Mouse (Mus musculus): ENCODE measurements around the gene Pvalb. TPM values are rescaled to one million over a fixed set of nuclear protein-coding genes. Genes with fewer than 3 reads are reported as not detected.

Gene Pvalb
- polyA plus RNA-seq, 1 experiment from 2014 or later, result 0.50 TPM

- H3K4me1 ChIP-seq (ENCODE audit: control insufficient read depth, insufficient read depth, low read length), result peaks cover 10% of the 10 kb centered on the region; the same call in 1 of the 2 replicates
- WGBS (ENCODE audit: insufficient replicate concordance), result 27% methylated on average over 26 of the region's 26 CpGs
- H3K36me3 ChIP-seq (ENCODE audit: control insufficient read depth, insufficient read depth, low read length), result no peaks in the 10 kb centered on the region
- no peaks in the 10 kb centered on the region for H3K9me3 ChIP-seq (replicated peaks; ENCODE audit: control insufficient read depth, low read length)
- H3K27me3 ChIP-seq (ENCODE audit: control insufficient read depth, insufficient read depth, low read length), result no peaks in the 10 kb centered on the region
- peak overlapping the region; percentile 96 for H3K4me2 ChIP-seq
- ATAC-seq (replicated peaks; ENCODE audit: insufficient number of reproducible peaks, low FRiP score, low TSS enrichment), result no peak
- H3K4me3 ChIP-seq (ENCODE audit: low read depth, low read length), result peak overlapping the region; percentile 70
- H3K27ac ChIP-seq (ENCODE audit: low read depth, low read length), result no peak overlapping the region
- peak overlapping the region; percentile 77 for H3K9ac ChIP-seq (ENCODE audit: low read depth, low read length)
Observed at GRCm38 (mm10) chr15:78172899-78173817, 33.0 kb downstream of the Pvalb start.

DNA sequence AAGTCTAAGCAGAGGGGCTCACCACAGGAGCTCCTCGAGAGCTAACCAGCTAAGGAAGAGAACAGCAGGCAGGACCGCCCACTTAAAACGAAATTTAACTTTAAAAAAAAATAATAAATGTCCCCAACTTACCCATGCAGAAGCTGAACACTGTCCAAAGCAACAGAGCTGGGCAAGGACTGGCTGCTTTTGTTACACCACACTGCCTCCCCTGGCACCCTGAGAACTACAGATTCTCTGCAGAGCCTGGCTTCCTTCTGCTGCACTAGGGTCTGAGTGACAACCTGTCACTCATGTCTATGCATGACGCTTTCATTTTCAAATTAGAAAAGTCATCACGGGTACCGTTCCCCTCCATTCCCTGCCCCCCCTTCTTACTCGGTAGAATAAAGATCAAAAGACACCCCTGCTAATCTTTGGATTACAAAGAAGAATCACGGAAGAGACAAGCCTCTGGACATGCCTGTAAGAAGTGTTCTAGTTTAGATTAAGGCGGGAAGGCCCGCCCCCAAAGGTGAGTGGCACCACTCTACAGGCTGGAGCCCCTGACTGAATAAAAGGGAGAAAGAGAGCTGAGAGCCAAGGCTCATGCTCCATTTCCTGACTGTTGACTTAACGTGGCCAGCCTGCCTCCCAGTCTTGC lies 33.8 kb downstream of the Pvalb start:
- no peak for ATAC-seq (replicated peaks; ENCODE audit: insufficient number of reproducible peaks, low FRiP score, low TSS enrichment)
- H3K36me3 ChIP-seq (ENCODE audit: control insufficient read depth, insufficient read depth, low read length), result no peaks in the 10 kb centered on the region
- no peak overlapping the region for H3K4me2 ChIP-seq
- no peak overlapping the region for H3K27ac ChIP-seq (ENCODE audit: low read depth, low read length)
- H3K4me1 ChIP-seq (ENCODE audit: control insufficient read depth, insufficient read depth, low read length), result peaks cover 10% of the 10 kb centered on the region; the same call in 1 of the 2 replicates
- H3K9me3 ChIP-seq (replicated peaks; ENCODE audit: control insufficient read depth, low read length), result no peaks in the 10 kb centered on the region
- WGBS (ENCODE audit: insufficient replicate concordance), result 73% methylated on average over 11 of the region's 11 CpGs
- no peaks in the 10 kb centered on the region for H3K27me3 ChIP-seq (ENCODE audit: control insufficient read depth, insufficient read depth, low read length)
- H3K9ac ChIP-seq (ENCODE audit: low read depth, low read length), result no peak overlapping the region
- no peak overlapping the region for H3K4me3 ChIP-seq (ENCODE audit: low read depth, low read length)

DNA sequence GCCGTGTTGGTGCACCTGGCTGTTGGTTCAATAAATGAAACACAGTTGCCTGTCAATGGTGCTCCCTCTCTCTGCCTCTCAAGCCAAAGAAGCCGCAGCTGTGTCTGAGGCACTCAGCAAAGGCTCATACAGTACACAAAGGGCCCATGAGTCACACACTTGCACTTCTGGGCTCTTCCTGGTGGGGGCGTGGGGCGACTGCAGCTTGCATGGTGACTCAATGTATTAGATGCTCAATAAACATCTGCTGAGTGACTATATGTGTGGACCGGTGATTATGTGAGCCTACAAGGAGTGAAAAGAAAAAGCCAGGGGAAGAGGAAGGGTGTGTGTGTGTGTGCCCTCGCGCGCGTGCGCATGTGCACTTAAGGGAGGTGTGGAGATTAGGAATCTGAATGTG lies 34.5 kb downstream of the Pvalb start:
- no peak for ATAC-seq (replicated peaks; ENCODE audit: insufficient number of reproducible peaks, low FRiP score, low TSS enrichment)
- H3K36me3 ChIP-seq (ENCODE audit: control insufficient read depth, insufficient read depth, low read length), result no peaks in the 10 kb centered on the region
- no peaks in the 10 kb centered on the region for H3K27me3 ChIP-seq (ENCODE audit: control insufficient read depth, insufficient read depth, low read length)
- peaks cover 10% of the 10 kb centered on the region; the same call in 1 of the 2 replicates for H3K4me1 ChIP-seq (ENCODE audit: control insufficient read depth, insufficient read depth, low read length)
- no peak overlapping the region for H3K9ac ChIP-seq (ENCODE audit: low read depth, low read length)
- H3K9me3 ChIP-seq (replicated peaks; ENCODE audit: control insufficient read depth, low read length), result no peaks in the 10 kb centered on the region
- H3K4me2 ChIP-seq, result no peak overlapping the region
- H3K27ac ChIP-seq (ENCODE audit: low read depth, low read length), result no peak overlapping the region
- H3K4me3 ChIP-seq (ENCODE audit: low read depth, low read length), result no peak overlapping the region
- WGBS (ENCODE audit: insufficient replicate concordance), result 90% methylated on average over 10 of the region's 10 CpGs

GRCm38 (mm10) chr15:78170708-78171107 lies 35.5 kb downstream of the Pvalb start:
- Histone ChIP-seq H3K9me3 (replicated peaks; ENCODE audit: control insufficient read depth, low read length) (no peaks in the 10 kb centered on the region), H3K36me3 (ENCODE audit: control insufficient read depth, insufficient read depth, low read length) (no peaks in the 10 kb centered on the region), H3K4me1 (ENCODE audit: control insufficient read depth, insufficient read depth, low read length) (peaks cover 10% of the 10 kb centered on the region; the same call in 1 of the 2 replicates), H3K4me3 (ENCODE audit: low read depth, low read length) (no peak overlapping the region), H3K27me3 (ENCODE audit: control insufficient read depth, insufficient read depth, low read length) (no peaks in the 10 kb centered on the region), H3K27ac (ENCODE audit: low read depth, low read length) (no peak overlapping the region), H3K4me2 (no peak overlapping the region), H3K9ac (ENCODE audit: low read depth, low read length) (no peak overlapping the region)
- no peak for ATAC-seq (replicated peaks; ENCODE audit: insufficient number of reproducible peaks, low FRiP score, low TSS enrichment)
- 77% methylated on average over 15 of the region's 15 CpGs for WGBS (ENCODE audit: insufficient replicate concordance)

DNA sequence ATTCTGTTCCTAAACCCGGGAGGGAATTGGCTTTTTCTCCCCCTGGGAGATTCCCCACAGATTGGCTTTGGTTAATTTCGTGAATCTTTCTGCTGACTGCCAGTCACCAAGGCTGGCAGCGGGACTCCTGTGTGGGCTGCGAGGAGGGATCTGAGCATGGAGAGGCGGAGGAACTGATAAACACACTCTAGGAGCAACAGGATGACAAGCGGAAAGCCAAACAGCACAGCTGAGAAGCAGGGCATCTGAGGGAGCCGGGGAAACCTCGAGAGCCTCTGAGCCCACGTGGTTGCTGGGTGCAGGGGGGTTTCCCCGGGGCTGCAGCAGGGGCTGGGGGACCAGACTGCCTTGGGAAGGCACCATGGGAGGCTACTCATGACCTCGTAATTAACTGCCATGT lies 36.6 kb downstream of the Pvalb start:
- WGBS (ENCODE audit: insufficient replicate concordance), result 65% methylated on average over 11 of the region's 11 CpGs
- Histone ChIP-seq H3K27ac (ENCODE audit: low read depth, low read length) (no peak overlapping the region), H3K4me3 (ENCODE audit: low read depth, low read length) (no peak overlapping the region), H3K4me1 (ENCODE audit: control insufficient read depth, insufficient read depth, low read length) (peaks cover 7% of the 10 kb centered on the region; the same call in 1 of the 2 replicates), H3K9ac (ENCODE audit: low read depth, low read length) (no peak overlapping the region), H3K9me3 (replicated peaks; ENCODE audit: control insufficient read depth, low read length) (no peaks in the 10 kb centered on the region), H3K36me3 (ENCODE audit: control insufficient read depth, insufficient read depth, low read length) (no peaks in the 10 kb centered on the region), H3K4me2 (no peak overlapping the region), H3K27me3 (ENCODE audit: control insufficient read depth, insufficient read depth, low read length) (no peaks in the 10 kb centered on the region)
- no peak for ATAC-seq (replicated peaks; ENCODE audit: insufficient number of reproducible peaks, low FRiP score, low TSS enrichment)

GRCm38 (mm10) chr15:78165292-78165691 lies 40.9 kb downstream of the Pvalb start:
- Histone ChIP-seq H3K27me3 (ENCODE audit: control insufficient read depth, insufficient read depth, low read length) (no peaks in the 10 kb centered on the region), H3K4me3 (ENCODE audit: low read depth, low read length) (no peak overlapping the region), H3K9ac (ENCODE audit: low read depth, low read length) (no peak overlapping the region), H3K36me3 (ENCODE audit: control insufficient read depth, insufficient read depth, low read length) (no peaks in the 10 kb centered on the region), H3K9me3 (replicated peaks; ENCODE audit: control insufficient read depth, low read length) (no peaks in the 10 kb centered on the region), H3K4me1 (ENCODE audit: control insufficient read depth, insufficient read depth, low read length) (no peaks in the 10 kb centered on the region), H3K4me2 (no peak overlapping the region), H3K27ac (ENCODE audit: low read depth, low read length) (no peak overlapping the region)
- ATAC-seq (replicated peaks; ENCODE audit: insufficient number of reproducible peaks, low FRiP score, low TSS enrichment), result no peak
- 72% methylated on average over 4 of the region's 4 CpGs for WGBS (ENCODE audit: insufficient replicate concordance)

GRCm38 (mm10) chr15:78164466-78164865 lies 41.7 kb downstream of the Pvalb start:
- H3K36me3 ChIP-seq (ENCODE audit: control insufficient read depth, insufficient read depth, low read length), result no peaks in the 10 kb centered on the region
- WGBS (ENCODE audit: insufficient replicate concordance), result 81% methylated on average over 11 of the region's 11 CpGs
- no peak overlapping the region for H3K27ac ChIP-seq (ENCODE audit: low read depth, low read length)
- no peaks in the 10 kb centered on the region for H3K27me3 ChIP-seq (ENCODE audit: control insufficient read depth, insufficient read depth, low read length)
- no peaks in the 10 kb centered on the region for H3K9me3 ChIP-seq (replicated peaks; ENCODE audit: control insufficient read depth, low read length)
- H3K4me2 ChIP-seq, result no peak overlapping the region
- H3K9ac ChIP-seq (ENCODE audit: low read depth, low read length), result no peak overlapping the region
- no peak for ATAC-seq (replicated peaks; ENCODE audit: insufficient number of reproducible peaks, low FRiP score, low TSS enrichment)
- no peak overlapping the region for H3K4me3 ChIP-seq (ENCODE audit: low read depth, low read length)
- no peaks in the 10 kb centered on the region for H3K4me1 ChIP-seq (ENCODE audit: control insufficient read depth, insufficient read depth, low read length)

- no peaks in the 10 kb centered on the region for H3K36me3 ChIP-seq (ENCODE audit: control insufficient read depth, insufficient read depth, low read length)
- 78% methylated on average over 9 of the region's 9 CpGs for WGBS (ENCODE audit: insufficient replicate concordance)
- no peak for ATAC-seq (replicated peaks; ENCODE audit: insufficient number of reproducible peaks, low FRiP score, low TSS enrichment)
- no peak overlapping the region for H3K9ac ChIP-seq (ENCODE audit: low read depth, low read length)
- H3K4me3 ChIP-seq (ENCODE audit: low read depth, low read length), result no peak overlapping the region
- H3K4me1 ChIP-seq (ENCODE audit: control insufficient read depth, insufficient read depth, low read length), result no peaks in the 10 kb centered on the region
- no peaks in the 10 kb centered on the region; the same call in 1 of the 2 replicates for H3K27me3 ChIP-seq (ENCODE audit: control insufficient read depth, insufficient read depth, low read length)
- no peak overlapping the region for H3K4me2 ChIP-seq
- H3K27ac ChIP-seq (ENCODE audit: low read depth, low read length), result no peak overlapping the region
- H3K9me3 ChIP-seq (replicated peaks; ENCODE audit: control insufficient read depth, low read length), result no peaks in the 10 kb centered on the region
Observed at GRCm38 (mm10) chr15:78161946-78162345, 44.3 kb downstream of the Pvalb start.

All from heart, embryonic 11.5 days (tissue).